Mouse (Mus musculus) neural tube, embryonic 11.5 days (tissue): ENCODE measurements around the gene Lmtk2. TPM values are rescaled to one million over a fixed set of nuclear protein-coding genes. Genes with fewer than 3 reads are reported as not detected.

ENCODE experiments used
- ATAC-seq: fragments of 200-750 bp; cut with Nextera tagmentation; 2 replicates; pipeline ENCODE4 v1.8.0; 2017; ENCODE audit warnings: moderate number of reproducible peaks, mild to moderate bottlenecking, moderate TSS enrichment, moderate library complexity; ENCODE audit not compliant: insufficient read depth, low FRiP score, low TSS enrichment
- DNase-seq: peaks from one replicate; pipeline ENCODE4 v3.0.0-alpha.2; 2015; ENCODE audit warnings: low spot score
- H3K27ac ChIP-seq: fragments of 300-500 bp; sonication (generic); 2 replicates; pipeline ENCODE4 v1.5.1; 2014; ENCODE audit warnings: low read depth, mild to moderate bottlenecking, low read length
- H3K27me3 ChIP-seq: fragments of 300-500 bp; sonication (generic); 2 replicates; pipeline ENCODE4 v1.6.1; 2014; ENCODE audit warnings: mild to moderate bottlenecking, low read length, mixed read lengths; ENCODE audit not compliant: control insufficient read depth, insufficient read depth
- H3K36me3 ChIP-seq: fragments of 300-500 bp; sonication (generic); 2 replicates; pipeline ENCODE4 v1.6.1; 2014; ENCODE audit warnings: mild to moderate bottlenecking, low read length, moderate library complexity, mixed read lengths; ENCODE audit not compliant: control insufficient read depth, insufficient read depth
- H3K4me1 ChIP-seq: fragments of 300-500 bp; sonication (generic); 2 replicates; pipeline ENCODE4 v1.6.1; 2014; ENCODE audit warnings: low read length, mixed read lengths; ENCODE audit not compliant: control insufficient read depth, insufficient read depth
- H3K4me2 ChIP-seq: fragments of 300-500 bp; sonication (generic); 2 replicates; pipeline ENCODE4 v1.6.1; 2014; ENCODE audit warnings: low read depth, mild to moderate bottlenecking, moderate library complexity
- H3K4me3 ChIP-seq: fragments of 300-500 bp; sonication (generic); 2 replicates; pipeline ENCODE4 v1.5.1; 2014; ENCODE audit warnings: low read depth, low read length
- H3K9ac ChIP-seq: fragments of 300-500 bp; sonication (generic); 2 replicates; pipeline ENCODE4 v1.6.1; 2014; ENCODE audit warnings: mild to moderate bottlenecking, low read length
- H3K9me3 ChIP-seq: fragments of 300-500 bp; sonication (generic); 2 replicates; pipeline ENCODE4 v1.6.1; 2016; ENCODE audit warnings: low read length; ENCODE audit not compliant: control insufficient read depth
- WGBS: fragments of 180-500 bp; shearing (Covaris S2); extraction: QIAGEN DNeasy Blood & Tissue Kit; methylation state at CpG from one replicate; pipeline ENCODE4 v1.1.7; 2014; 5-methylcytosine and 5-hydroxymethylcytosine counted together
- polyA plus RNA-seq: library from polyadenylated mRNA; unstranded; fragments of >200 nt; fragmentation: Nextera tagmentation; extraction: Ambion mirVana; gene quantifications from 2 replicates; pipeline ENCODE4 v1.2.1, GENCODE M21; 2014

The Lmtk2 gene
- polyA plus RNA-seq, 1 experiment from 2014 or later = 6.7 TPM

- no peaks in the 10 kb centered on the region; the same call in 1 of the 2 replicates for H3K36me3 ChIP-seq
- no peak overlapping the region for H3K4me3 ChIP-seq
- WGBS = 92% methylated on average over 4 of the region's 4 CpGs
- no peaks in the 10 kb centered on the region for H3K27me3 ChIP-seq
- H3K4me1 ChIP-seq = no peaks in the 10 kb centered on the region
- H3K9ac ChIP-seq = no peak overlapping the region
- ATAC-seq (no peak), DNase-seq (no peak)
- H3K9me3 ChIP-seq = no peaks in the 10 kb centered on the region
- H3K4me2 ChIP-seq = no peak overlapping the region
- no peak overlapping the region for H3K27ac ChIP-seq
Observed at GRCm38 (mm10) chr5:144151270-144151669, 51.0 kb downstream of the Lmtk2 start.

GRCm38 (mm10) chr5:144154528-144154927 lies 54.3 kb downstream of the Lmtk2 start:
- no peak overlapping the region for H3K4me3 ChIP-seq
- 37% methylated on average over 7 of the region's 7 CpGs for WGBS
- no peaks in the 10 kb centered on the region for H3K27me3 ChIP-seq
- H3K9ac ChIP-seq = no peak overlapping the region
- H3K9me3 ChIP-seq = no peaks in the 10 kb centered on the region
- H3K27ac ChIP-seq = no peak overlapping the region
- no peaks in the 10 kb centered on the region; the same call in 1 of the 2 replicates for H3K36me3 ChIP-seq
- DNase-seq (peak; percentile 60), ATAC-seq (no peak)
- H3K4me1 ChIP-seq = no peaks in the 10 kb centered on the region
- no peak overlapping the region for H3K4me2 ChIP-seq

- whole genome bisulfite sequencing = 57% methylated on average over 4 of the region's 4 CpGs
- H3K27ac ChIP-seq = no peak overlapping the region
- H3K4me3 ChIP-seq = no peak overlapping the region
- no peaks in the 10 kb centered on the region for H3K9me3 ChIP-seq
- peaks cover 4% of the 10 kb centered on the region for H3K36me3 ChIP-seq
- no peak overlapping the region for H3K9ac ChIP-seq
- ATAC-seq = no peak
- H3K27me3 ChIP-seq = no peaks in the 10 kb centered on the region
- H3K4me2 ChIP-seq = no peak overlapping the region
- H3K4me1 ChIP-seq = no peaks in the 10 kb centered on the region
- DNase-seq = no peak
Observed at GRCm38 (mm10) chr5:144158604-144159003, 58.4 kb downstream of the Lmtk2 start.

GRCm38 (mm10) chr5:144159137-144159536 lies 58.9 kb downstream of the Lmtk2 start:
- no peak overlapping the region for H3K27ac ChIP-seq
- H3K36me3 ChIP-seq = peaks cover 4% of the 10 kb centered on the region
- no peak for DNase-seq

GRCm38 (mm10) chr5:144162080-144162812 lies 62.0 kb downstream of the Lmtk2 start:
- WGBS = 95% methylated on average over 5 of the region's 5 CpGs
- Histone ChIP-seq H3K4me1 (no peaks in the 10 kb centered on the region), H3K36me3 (peaks cover 6% of the 10 kb centered on the region)

More at GRCm38 (mm10) chr5:144159137-144159536, 58.9 kb downstream of the Lmtk2 start:
- Histone ChIP-seq H3K4me1 (no peaks in the 10 kb centered on the region), H3K4me2 (no peak overlapping the region), H3K4me3 (no peak overlapping the region), H3K9ac (no peak overlapping the region), H3K27me3 (no peaks in the 10 kb centered on the region), H3K9me3 (no peaks in the 10 kb centered on the region)
- whole genome bisulfite sequencing = 92% methylated on average over 8 of the region's 8 CpGs
- no peak for ATAC-seq

GRCm38 (mm10) chr5:144162813-144163517 lies 62.7 kb downstream of the Lmtk2 start:
- DNase-seq (no peak), ATAC-seq (no peak)
- no peak overlapping the region for H3K4me2 ChIP-seq
- H3K4me3 ChIP-seq = no peak overlapping the region
- H3K36me3 ChIP-seq = peaks cover 6% of the 10 kb centered on the region
- no peak overlapping the region for H3K27ac ChIP-seq
- no peaks in the 10 kb centered on the region for H3K9me3 ChIP-seq
- no peak overlapping the region for H3K9ac ChIP-seq
- no peaks in the 10 kb centered on the region for H3K27me3 ChIP-seq
- WGBS = 81% methylated on average over 10 of the region's 10 CpGs
- H3K4me1 ChIP-seq = no peaks in the 10 kb centered on the region

More at GRCm38 (mm10) chr5:144162080-144162812, 62.0 kb downstream of the Lmtk2 start:
- Histone ChIP-seq H3K27ac (no peak overlapping the region), H3K4me3 (no peak overlapping the region), H3K4me2 (no peak overlapping the region), H3K9ac (no peak overlapping the region), H3K9me3 (no peaks in the 10 kb centered on the region), H3K27me3 (no peaks in the 10 kb centered on the region)
- DNase-seq (no peak), ATAC-seq (no peak)

GRCm38 (mm10) chr5:144165756-144166155 lies 65.5 kb downstream of the Lmtk2 start:
- no peak for DNase-seq
- Histone ChIP-seq H3K4me2 (no peak overlapping the region), H3K4me3 (no peak overlapping the region), H3K4me1 (no peaks in the 10 kb centered on the region), H3K9me3 (no peaks in the 10 kb centered on the region), H3K9ac (no peak overlapping the region), H3K27me3 (no peaks in the 10 kb centered on the region), H3K27ac (no peak overlapping the region), H3K36me3 (peaks cover 6% of the 10 kb centered on the region)
- WGBS = 89% methylated on average over 3 of the region's 3 CpGs
- no peak for ATAC-seq

GRCm38 (mm10) chr5:144169275-144169975 lies 69.2 kb downstream of the Lmtk2 start:
- DNase-seq = no peak
- Histone ChIP-seq H3K9ac (no peak overlapping the region), H3K4me1 (no peaks in the 10 kb centered on the region), H3K36me3 (peaks cover 2% of the 10 kb centered on the region), H3K9me3 (no peaks in the 10 kb centered on the region), H3K27ac (no peak overlapping the region), H3K4me3 (no peak overlapping the region), H3K27me3 (no peaks in the 10 kb centered on the region), H3K4me2 (no peak overlapping the region)
- WGBS = 92% methylated on average over 8 of the region's 8 CpGs
- ATAC-seq = no peak
